Mouse (Mus musculus): Measurements from ENCODE around the gene Vmn1r170.
"Not testable (repeated sequence)": the region's sequence is repeated elsewhere in the genome, so short reads cannot be mapped to it uniquely, and the experiment has no call there.

Gene Vmn1r170

DNA sequence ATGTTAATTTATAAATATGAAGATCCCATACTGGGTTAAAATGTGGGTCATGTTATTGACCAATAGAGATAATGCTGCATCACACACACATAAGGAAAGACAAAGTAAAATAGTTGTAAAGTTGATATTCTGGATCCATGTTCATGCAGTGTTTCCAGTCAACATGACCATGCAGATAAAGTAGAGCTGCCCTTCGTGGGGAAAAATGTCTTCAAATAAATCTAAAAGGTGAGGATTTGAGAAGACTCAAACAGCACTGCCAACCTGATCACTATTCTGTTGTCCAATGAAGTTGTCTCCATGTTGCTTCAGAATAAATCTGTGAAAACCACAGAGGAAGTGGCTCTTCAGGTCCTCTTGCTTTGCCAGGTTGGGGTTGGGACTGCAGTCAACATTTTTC is at the start of gene Vmn1r170:
TSS of gene Vmn1r170 (plus strand) at position 301 of the 400 bp plus-strand sequence.
- DNase-seq, result not testable (repeated sequence)

- not testable (repeated sequence) for DNase-seq
Observed at GRCm38 (mm10) chr7:23575226-23575625, 30.7 kb upstream of the Vmn1r170 start, which contains the start of gene Vmn1r169. TSS of gene Vmn1r169 (plus strand) at chr7:23575526.

DNA sequence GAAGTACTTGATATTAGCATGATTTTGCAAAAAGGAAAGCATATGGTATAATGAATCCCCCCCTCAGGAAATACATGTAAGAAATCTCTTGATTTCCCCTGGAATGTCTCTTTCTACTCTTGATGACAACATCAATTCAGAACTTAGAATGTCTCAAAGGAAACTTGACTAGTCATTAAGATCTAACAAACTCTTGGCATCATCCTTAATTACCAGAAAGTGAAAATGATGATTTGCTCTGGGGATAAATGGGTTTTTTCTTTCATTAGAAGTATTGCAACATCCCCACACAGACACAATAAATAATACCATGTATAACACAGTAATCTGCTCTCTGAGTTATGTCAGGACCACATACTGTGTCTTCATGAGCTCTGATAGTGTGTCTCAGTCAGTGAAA is 24.4 kb downstream of the Vmn1r170 start, which contains the start of gene Vmn1r171:
TSS of gene Vmn1r171 (plus strand) at position 301 of the 400 bp plus-strand sequence.
- no peak for DNase-seq

Measured in cerebellum, postnatal 14 days (tissue).